Mouse (Mus musculus) R1 (cell line): ENCODE data around the gene Mapk9.

Source experiments
- DNase-seq: peaks from one replicate; pipeline ENCODE4 v3.0.0-alpha.2; 2018; ENCODE audit warnings: low read depth, low spot score

Mapk9 gene

DNA sequence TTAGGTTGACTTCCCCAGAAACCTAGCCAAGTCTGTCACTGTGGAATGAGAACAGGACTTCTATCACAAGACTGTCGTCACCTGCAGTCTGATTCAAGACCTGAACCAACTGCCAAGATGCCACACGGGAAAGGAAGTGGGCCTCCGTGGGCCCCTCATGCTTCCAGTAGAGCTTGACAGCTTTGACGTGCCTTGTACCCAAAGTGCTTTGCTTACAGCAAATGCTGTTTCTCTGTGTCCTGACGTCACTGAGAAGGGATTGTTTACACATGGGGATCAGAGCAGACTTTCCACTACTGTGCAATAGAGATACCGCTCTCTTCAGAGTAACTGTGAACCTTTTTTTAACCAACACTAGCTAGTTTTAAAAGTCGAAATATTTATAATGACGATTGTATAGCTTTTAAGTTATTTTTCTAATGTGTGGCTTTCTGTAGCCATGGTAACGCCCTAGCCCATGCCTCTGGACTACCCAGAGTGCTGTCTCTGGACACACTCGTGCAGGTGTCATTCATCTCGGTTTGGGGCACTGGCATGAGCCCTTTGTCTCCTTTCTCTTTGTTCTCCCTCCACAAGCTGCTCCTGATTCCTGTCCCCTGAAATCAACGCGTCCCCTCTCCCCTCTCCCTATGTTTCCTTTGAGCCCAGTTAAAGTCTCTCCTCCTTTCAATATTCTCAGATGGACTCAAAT, 8.7 kb upstream of the Mapk9 start:
- DNase-seq, result peak; percentile 12

DNA sequence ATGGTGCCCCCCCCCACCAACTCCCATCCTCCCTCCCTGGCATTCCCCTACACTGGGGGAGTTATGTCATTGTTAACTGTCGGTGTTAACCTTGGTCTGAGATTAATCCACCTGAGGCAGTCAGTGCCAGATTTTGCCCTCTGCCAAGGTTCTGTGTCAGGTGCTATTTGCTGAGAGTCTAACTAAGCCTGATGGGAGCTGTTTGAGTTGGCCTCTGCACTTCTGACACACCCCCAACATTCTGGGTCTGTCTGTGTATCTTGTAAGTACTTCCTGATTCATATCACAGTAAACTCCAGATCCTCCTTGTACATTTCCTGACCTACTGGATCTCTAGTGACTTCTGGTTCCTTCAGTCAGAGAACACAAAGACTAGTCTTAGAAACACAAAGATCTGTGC, 5.9 kb upstream of the Mapk9 start:
- no peak for DNase-seq

DNA sequence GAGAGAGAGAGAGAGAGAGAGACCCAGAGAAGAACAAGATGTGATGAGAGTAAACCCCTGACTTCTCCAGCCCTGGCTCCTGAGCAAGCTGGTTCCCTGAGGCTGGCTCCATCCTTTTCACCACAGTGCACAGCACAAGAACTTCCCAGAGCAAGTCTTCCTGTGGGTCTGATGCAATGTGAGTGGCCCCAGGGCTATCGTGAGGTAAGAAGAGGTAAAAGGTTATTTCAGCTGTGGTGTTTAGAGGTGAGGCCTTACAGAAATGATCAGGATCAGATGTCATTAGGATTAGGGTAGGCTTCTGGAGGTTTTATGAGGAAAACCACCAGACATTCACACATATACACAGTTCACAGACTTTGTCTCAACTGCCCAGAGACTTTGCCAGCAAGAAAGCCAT, 4.7 kb upstream of the Mapk9 start:
- DNase-seq, result no peak

DNA sequence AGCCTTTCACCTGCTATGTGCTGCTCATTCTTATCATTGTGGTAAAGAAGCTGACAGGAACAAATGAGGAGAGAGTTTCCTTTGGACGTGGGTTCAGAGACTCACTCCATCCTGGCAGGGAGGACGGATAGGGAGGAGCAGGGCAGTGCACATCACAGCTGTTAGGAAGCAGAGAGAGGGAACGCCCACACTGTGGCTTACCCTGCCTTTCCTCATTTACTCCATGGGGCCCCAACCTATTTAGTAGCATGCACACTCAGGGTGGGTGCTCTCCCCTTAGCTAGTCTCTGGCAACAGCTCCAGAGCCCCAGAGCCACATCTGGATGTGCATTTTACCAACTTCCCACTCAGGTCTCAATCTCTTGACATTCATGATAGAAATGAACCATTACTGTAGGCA, 3.8 kb upstream of the Mapk9 start:
- DNase-seq, result no peak

DNA sequence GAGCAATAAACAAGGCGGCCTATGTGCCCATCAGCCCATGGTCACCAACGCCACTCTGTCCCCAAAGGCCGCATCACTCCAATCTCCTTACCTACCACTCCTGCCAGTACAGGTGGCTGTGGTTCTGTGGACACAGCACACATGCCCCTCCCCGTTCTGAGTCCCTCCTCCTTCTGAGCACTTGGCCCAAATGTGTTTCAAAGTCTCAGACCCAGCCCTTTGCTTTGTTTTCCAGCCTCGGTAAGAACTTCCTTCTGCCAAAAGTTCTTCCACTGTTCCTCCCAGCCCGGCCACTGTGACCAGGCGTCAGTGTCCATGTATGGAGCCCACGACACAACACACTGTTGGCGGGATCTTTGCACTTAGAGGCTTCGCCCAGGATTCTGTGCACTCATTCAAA, 2.2 kb upstream of the Mapk9 start:
- DNase-seq, result peak; percentile 57

DNA sequence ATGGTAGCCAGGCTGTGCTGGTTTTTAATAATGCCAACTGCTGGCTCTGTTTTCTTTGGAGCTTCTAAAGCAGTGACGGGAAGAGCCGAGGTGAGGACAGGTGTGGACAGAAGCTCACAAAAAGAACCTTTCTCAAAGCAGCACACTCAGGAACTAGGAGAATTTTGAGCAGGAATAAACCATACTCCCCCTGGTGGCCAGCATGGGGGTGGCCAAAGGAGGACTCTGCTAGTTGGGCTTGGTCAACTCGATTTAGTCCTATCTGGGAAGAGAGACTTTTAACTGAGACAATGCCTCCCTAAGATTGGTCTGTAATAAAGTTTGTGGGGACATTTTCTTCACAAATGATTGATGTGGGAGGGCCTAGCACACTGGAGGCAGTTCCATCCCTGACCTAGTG, 1.6 kb upstream of the Mapk9 start:
- peak; percentile 83 for DNase-seq

DNA sequence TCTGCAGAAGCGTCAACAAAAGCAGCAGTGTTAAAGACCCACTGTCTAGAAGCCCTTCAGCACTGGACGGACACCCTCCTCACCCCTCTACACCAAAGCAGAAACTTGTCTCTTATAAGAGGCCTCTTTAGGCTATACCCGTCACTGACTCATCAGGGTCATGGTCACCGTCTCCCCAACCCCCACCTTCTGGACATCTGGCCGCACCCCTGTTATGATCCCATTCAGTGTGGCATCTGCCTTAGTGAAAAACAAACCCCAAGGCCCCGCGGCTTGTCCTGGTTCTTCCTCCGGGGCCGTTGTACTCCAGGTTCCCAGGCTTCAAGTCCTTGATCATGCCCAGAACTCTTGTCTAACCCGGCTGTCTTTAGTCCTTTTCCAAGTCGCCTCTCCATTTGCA, 593 bp upstream of the Mapk9 start:
- DNase-seq, result no peak

DNA sequence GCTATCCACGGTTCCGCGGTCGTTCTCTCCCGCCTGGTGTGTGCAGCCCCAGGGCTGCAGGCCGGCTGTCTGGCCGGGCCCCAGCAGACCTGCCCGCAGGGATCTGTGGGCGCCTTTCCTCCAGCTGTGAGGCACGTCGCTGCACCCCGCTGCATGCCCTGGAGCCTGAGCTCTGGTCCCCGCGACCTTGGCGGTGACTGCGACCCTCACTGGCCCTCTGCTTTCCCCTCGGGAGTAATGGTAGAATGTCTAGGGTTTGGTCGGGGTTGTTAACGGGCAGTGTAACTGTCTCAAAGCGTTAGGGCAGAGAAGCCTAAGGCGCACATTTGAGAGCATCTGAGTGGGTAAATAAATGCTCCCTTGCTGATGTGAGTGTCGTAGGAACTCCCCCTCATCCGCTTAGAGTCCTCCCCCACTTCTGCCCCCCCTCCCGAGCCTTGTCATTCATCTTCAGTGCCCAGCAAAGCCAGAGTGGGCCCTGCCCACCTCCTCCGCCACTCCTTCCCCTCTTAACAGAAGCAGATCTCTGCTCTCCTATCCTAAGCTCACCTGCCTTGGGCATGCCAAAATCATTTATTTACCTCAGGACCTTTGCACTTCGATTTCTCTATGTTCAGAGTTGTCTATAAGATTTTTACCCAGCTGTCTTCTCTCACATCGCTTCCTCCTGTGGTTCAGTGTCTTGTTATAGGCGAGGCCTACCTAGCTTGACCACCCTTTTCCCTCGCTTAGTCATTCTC, 690 bp downstream of the Mapk9 start:
- peak; percentile 46 for DNase-seq

DNA sequence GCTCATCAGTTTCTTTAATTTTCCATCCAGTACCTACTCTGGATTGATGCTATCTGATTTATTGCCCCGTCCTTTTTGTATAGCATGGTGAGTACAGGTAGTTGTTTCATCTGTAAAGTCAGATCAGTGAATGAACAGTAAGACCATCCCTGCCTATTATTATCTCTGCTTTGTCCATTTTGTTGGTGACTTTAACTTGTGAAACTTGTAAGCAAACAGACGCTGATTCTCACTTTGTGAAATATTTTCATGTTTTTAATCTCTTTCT, 1.2 kb downstream of the Mapk9 start:
- DNase-seq, result no peak

DNA sequence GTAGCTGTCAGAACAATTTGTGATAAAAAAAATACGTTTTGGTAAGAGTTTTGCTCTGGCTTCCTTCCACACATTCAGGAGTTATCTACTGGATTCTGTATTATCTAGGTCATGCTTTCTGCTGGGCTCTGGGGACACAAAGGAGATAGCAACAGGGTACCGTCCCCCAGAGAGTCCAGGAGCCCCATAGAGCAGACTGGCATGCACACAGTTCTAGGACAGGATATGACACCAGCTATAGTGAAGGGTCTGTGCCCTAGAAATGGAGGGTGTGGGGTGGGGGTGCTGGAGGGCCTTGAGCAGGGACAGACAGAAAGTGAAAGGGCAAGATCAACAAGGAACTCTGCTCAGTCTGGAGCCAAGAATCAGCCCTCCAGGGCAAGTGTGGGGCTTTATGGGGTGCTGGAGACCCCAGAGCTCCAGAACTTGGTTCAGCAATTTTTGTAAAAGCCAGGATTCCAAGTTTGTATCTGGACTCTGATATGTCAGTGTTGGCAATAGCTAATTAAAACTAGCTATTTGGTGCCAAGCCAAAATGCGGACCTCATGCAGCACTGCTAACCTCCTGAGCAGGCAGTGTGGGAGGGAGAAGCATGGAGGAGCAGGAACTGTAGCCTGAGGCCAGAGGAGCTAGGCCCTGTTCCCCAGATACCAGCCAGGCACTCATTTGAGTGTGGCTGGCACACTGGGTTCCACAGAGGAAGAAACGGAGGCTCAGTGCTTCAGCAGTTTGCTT, 1.7 kb downstream of the Mapk9 start:
- DNase-seq, result no peak

DNA sequence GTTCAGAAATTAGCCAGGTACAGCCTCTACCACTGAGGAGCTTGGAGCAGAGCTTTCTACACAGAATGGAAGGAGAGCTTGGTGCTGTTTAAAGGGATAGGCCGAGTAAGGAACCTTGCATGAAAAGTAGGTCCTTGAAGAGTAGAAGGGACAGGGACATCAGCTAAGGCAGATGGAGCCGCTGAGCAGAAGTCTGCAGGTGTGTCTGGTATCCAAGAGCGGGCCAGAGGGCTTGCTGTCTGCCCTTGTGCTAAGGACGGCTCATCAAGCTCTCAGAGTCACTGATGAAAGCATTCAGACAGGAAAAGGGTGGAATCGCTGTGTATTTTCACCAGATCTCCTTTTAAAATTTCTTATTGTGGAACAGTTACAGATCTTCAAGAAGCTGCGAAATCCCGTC, 3.8 kb downstream of the Mapk9 start:
- no peak for DNase-seq

DNA sequence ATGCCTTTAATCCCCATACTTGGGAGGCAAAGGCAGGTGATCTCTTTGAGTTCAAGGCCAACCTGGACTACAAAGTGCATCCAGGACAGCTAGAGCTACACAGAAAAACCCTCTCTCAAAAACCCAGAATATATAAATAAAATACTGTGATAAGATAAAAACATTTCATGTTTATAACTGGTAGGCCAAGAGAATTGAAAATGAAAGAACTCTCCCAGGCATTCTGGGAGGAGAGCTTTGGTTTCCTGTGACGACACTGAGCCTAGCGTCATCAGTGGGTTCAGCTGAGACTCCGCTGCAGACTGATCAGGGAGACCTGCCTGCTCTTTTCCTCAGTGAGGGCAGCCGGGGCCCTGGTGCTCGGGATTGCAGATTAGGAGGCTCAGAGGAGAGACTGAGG, 8.6 kb downstream of the Mapk9 start:
- no peak for DNase-seq

DNA sequence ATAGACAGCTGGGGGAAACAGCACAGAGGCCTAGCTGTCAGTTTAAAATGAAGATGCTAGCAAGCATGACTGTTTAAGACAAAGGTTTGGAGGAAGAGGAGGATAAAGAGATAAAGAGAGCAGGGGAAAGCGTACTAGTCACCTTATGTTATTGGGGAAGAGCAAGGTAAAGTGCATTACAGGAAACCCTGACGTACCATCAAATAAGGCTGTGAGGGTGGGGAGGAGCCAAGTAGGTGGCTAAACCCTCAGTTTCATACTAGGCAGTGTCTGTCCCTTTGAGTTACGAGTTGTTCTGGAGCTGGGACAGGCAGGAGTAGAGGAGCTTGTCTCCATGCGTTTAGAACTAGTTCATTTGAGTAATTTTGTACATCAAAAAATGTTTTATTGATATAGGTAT, 14.6 kb downstream of the Mapk9 start:
- DNase-seq, result no peak

DNA sequence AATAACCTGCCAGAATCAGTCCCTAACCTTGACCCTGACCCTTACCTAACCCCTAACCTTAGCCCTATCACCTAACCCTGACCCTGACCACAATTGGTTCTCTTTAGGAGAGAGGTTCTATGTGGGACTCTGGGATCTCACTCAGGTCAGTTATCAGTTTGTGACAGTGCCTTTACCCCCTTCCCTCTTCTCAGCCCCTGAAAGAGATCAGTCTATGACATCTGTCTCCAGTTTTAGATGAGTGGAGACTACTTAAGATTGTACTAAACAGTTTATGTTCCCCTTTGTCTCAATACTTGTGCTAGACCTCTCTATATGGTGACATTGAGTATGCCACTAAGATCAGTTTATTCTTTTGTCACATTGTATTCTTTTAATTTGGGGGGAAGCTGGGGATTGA, 17.4 kb downstream of the Mapk9 start:
- DNase-seq, result no peak

DNA sequence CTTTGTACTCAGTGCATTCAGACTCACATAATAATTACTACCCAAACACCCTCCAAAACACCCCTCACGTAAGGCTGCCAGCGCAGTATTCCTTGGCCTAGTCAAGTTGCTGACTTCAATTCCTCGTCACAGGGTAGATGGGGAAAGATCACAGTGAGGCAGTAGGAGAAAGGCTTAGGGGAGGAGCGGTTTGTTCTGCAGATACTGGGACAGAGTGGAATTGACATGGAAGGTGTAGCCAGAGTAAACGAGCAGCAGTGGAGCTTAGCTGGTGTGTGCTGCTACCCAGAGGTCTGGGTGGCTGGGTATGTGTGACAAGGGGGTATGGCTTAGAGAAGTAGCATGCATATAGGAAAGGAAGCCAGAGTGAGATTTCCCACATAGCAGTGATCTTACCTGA, 20.8 kb downstream of the Mapk9 start:
- no peak for DNase-seq

DNA sequence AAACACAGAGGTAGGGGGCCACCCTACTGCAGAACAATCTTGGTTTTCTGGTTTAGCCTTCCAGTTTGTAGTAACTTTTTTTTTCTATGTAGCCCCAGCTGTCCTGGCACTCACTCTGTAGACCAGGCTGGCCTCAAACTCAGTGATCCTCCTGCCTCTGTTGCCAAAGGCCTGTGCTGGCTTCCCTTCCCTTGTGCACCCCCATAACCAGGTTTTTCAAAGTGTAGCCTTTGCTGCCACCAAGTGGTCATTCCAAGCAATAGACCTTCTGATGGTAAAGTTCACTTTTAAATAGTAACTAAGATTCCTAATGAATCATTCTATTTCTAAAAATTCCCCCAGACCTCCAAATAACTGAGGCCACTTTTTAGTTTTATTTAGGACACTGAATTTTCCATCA, 23.2 kb downstream of the Mapk9 start:
- peak; percentile 67 for DNase-seq

DNA sequence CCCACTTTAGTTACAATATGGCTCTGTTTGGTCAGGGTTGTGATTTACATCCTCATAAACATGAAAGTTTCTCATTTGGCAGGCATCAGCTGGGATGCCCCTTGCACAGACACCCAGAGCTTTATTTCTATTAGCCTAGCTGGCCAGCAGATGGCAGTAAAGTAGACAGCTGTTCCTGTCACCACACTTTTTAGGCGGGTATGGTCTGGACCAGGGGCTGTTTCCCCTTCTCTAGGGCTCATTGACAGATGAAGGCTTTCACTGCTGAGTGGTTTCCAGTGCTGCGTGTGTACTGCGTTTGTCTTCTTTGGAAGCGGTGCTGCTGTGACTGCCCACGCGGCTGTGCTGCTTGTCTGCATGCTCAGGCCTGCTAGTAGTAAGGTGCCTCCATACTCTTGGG, 25.4 kb downstream of the Mapk9 start:
- peak; percentile 63 for DNase-seq

DNA sequence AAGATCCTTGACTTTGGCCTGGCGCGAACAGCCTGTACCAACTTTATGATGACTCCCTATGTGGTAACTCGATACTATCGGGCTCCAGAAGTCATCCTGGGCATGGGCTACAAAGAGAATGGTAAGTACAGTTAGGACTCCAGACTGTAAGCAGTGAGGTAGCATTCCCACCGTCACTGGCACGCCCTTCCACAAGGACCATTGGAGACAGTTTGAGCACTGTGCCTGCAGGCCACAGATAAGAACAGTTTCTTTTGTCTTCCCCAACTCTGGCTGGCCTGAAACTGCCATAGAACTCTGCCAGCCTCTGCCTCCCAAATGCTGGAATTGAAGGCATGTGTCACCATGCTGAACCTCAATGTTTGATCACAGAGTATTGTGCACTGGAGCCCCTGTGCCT, 26.2 kb downstream of the Mapk9 start:
- no peak for DNase-seq

DNA sequence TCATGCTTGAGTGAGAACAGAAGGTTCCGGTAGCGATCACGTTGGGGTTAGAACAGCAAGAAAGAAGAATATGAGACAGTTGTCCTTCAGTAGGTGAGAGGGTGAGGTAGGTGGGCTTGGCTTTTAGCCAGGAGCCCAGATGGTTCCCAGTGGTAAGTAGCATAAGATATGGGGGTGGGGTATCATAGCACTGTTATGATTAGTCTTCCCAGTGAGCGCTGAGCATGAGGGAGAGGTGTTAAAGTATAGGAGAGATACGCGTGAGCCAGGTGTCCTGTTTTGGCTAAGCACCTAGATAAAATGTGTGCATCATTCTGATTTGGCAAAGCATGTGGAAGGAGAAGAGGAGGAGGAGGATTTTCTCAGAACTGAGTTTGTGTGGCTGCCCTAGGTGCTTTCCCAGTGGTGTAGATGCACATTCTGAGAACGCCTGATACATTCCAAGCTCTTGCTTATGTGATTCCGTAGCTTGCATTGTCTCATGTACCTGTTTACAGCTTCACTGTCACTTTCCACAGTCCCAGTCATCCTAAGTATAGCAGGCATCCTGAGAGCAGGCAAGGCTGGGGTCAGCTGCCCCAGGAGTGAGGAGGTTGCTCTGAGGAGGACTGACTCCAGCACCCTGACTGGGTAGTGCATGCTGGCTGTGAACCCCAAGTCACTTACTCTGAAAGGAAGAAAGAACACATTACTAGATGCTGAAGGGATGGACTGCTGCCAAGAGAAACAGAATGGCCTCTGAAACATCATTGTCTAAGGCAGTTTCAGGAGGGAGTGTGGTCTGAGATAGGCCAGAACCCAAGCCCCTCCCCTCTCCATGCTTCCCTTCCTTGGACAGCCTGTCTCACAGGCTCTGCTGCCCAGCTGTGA, 30.6 kb downstream of the Mapk9 start:
- DNase-seq, result no peak

DNA sequence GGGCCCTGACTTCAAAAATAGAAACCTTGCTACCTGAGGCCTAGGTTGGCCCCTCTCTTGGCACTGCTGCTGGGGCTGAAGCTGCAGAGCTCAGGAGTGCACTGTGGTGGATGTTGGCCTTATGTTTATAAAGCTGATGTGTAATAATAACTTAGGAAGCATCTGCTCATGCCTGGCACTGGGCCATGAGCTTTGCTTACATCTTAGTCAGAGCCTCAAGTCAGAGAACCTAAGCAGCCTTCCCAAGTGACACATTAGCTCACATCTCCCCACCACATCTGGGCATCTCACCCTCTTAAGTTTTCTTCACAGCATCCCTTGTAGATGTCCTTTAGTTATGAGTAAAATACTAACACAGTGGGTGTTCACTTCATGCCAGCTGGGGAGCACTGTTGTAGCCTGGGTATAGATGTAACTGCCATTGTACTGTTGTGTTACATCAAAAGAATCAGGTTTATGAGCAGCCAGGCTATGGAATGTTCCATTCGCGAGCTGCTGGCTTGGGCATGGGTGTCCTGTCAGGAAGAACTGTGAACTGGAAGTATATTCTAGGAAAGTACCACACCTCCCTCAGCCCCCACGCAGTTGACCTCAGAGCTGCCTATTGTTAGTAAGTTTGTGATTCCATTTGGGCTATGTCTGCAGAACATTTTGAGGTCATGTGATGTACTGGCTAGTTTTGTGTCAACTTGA, 33.5 kb downstream of the Mapk9 start:
- DNase-seq, result no peak

DNA sequence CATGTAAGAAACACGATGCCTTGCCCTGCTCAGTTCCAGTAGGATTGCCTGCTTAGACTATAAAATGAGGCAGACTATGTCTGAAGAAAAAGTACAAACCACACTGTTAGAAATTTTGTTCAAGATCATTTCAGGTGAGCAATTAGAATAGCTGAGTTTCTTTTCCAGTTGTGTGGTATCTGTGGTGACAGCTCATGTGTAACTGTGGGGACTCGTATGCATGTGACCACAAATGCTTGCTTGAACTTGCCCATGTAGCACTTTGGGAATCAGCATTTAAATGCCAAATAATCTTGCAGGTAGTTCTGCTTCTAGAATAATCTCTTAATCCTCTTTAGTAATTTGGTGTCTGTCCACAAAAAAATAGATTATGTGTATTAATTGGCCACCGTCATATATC, 36.8 kb downstream of the Mapk9 start:
- no peak for DNase-seq

DNA sequence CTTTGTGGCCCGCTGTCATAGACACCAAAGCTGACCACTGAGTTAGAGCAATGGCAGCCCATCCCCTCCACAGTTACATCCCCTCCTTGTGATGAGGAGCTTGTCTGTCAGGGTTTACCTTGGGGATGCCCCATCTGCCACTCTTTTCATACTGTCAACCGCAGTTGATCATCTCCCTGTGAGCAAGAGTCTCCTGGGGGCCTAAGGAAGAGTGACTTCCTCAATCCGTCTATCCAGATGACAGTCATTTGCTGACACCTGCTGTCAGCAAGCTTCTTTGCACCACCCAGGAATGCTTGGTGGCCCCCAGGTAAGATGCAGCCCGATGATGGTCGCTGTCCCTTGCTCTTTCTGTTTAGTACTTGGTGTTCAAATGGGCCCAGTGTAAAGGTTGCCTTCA, 41.9 kb downstream of the Mapk9 start:
- no peak for DNase-seq
